Mouse (Mus musculus) liver, embryonic 15.5 days (tissue): ENCODE measurements around the gene Olfr9. TPM values are rescaled to one million over a fixed set of nuclear protein-coding genes. Genes with fewer than 3 reads are reported as not detected.
A peak's percentile ranks its signal among the peaks of the same experiment; 100 is the strongest.
"Not testable (repeated sequence)": the region's sequence is repeated elsewhere in the genome, so short reads cannot be mapped to it uniquely, and the experiment has no call there.

Experiments
- ATAC-seq: fragments of 200-750 bp; cut with Nextera tagmentation; 2 replicates; pipeline ENCODE4 v1.8.0; 2017; ENCODE audit warnings: moderate number of reproducible peaks, mild to moderate bottlenecking, moderate library complexity; ENCODE audit not compliant: insufficient read depth
- H3K27ac ChIP-seq: fragments of 300-500 bp; sonication (generic); replicated peaks from 2 replicates; pipeline ENCODE4 v1.5.1; 2015; ENCODE audit warnings: mild to moderate bottlenecking, inconsistent platforms
- H3K27me3 ChIP-seq: fragments of 300-500 bp; sonication (generic); 2 replicates; pipeline ENCODE4 v1.6.1; 2015; ENCODE audit warnings: mild to moderate bottlenecking, inconsistent platforms
- H3K36me3 ChIP-seq: fragments of 300-500 bp; sonication (generic); replicated peaks from 2 replicates; pipeline ENCODE4 v1.6.1; 2015; ENCODE audit warnings: moderate library complexity, mild to moderate bottlenecking, inconsistent platforms
- H3K4me1 ChIP-seq: fragments of 300-500 bp; sonication (generic); replicated peaks from 2 replicates; pipeline ENCODE4 v1.6.1; 2015; ENCODE audit warnings: inconsistent platforms
- H3K4me2 ChIP-seq: fragments of 300-500 bp; sonication (generic); 2 replicates; pipeline ENCODE4 v1.6.1; 2015; ENCODE audit warnings: moderate library complexity, mild to moderate bottlenecking, inconsistent platforms
- H3K4me3 ChIP-seq: fragments of 300-500 bp; sonication (generic); replicated peaks from 2 replicates; pipeline ENCODE4 v1.5.1; 2015; ENCODE audit warnings: mild to moderate bottlenecking, inconsistent platforms
- H3K9ac ChIP-seq: fragments of 300-500 bp; sonication (generic); 2 replicates; pipeline ENCODE4 v1.6.1; 2015; ENCODE audit warnings: moderate library complexity, mild to moderate bottlenecking, inconsistent platforms
- H3K9me3 ChIP-seq: fragments of 300-500 bp; sonication (generic); replicated peaks from 2 replicates; pipeline ENCODE4 v1.6.1; 2016; ENCODE audit warnings: inconsistent platforms
- WGBS: fragments of 180-500 bp; shearing (Covaris S2); methylation state at CpG from one replicate; pipeline ENCODE4 v1.1.7; 2015; ENCODE audit warnings: mixed read lengths; ENCODE audit not compliant: insufficient replicate concordance; 5-methylcytosine and 5-hydroxymethylcytosine counted together
- polyA plus RNA-seq: library from polyadenylated mRNA; unstranded; fragments of >200 nt; fragmentation: Nextera tagmentation; extraction: Ambion mirVana; gene quantifications from 2 replicates; pipeline ENCODE4 v1.2.1, GENCODE M21; 2015

The Olfr9 gene
- polyA plus RNA-seq, 1 experiment from 2014 or later: not detected

DNA sequence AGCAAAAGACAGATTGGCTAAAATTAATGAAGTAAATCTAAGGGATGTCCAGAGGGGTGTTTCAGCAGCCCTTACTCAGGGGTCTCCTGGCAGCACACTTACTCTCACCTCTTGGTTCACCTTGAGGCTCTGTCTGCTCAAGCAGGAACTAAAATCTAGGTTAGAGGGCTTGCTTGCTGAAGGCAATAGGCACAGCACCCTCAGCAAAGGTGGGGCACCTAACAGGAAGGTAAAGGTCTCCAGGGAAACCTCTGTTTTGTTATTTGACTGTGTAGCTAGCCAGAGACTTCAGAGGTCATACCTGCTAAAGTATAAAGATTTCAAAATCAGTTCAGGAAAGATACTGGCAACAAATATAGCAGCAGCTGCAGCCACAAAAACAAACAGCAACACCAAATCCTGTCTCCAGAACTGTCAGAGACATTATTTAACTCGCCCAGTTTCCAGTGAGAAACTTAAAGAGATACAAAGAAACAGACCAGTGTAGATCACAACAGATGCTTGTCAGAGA, 18.4 kb upstream of the Olfr9 start:
- Histone ChIP-seq H3K36me3 (no peaks in the 10 kb centered on the region), H3K4me1 (no peaks in the 10 kb centered on the region), H3K4me3 (no peak overlapping the region), H3K27ac (no peak overlapping the region), H3K27me3 (peaks cover 23% of the 10 kb centered on the region), H3K9ac (no peak overlapping the region), H3K9me3 (no peaks in the 10 kb centered on the region), H3K4me2 (no peak overlapping the region)
- 19% methylated on average over 1 of the region's 1 CpGs for WGBS
- ATAC-seq: no peak

DNA sequence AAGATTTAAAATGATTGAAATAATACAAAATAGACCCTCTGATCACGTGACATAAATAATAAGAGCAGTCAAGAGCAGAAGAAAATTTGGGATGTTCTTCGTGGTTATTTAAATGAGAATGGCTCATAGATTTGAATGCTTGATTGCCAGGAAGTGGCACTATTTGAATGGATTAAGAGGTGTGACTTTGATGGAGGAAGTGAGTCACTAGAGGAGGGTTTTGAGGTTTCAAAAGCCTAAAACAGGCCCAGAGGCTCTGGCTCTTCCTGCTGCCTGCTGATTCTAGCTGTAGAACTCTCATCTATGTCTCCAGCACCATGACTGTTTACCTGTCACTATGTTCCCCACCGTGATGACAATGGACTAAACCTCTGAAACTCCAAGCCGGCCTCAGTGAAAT, 16.4 kb upstream of the Olfr9 start:
- no peak for ATAC-seq
- WGBS: 60% methylated on average over 4 of the region's 4 CpGs
- Histone ChIP-seq H3K4me2 (no peak overlapping the region), H3K9ac (no peak overlapping the region), H3K27ac (no peak overlapping the region), H3K9me3 (no peaks in the 10 kb centered on the region), H3K4me1 (no peaks in the 10 kb centered on the region), H3K27me3 (peaks cover 30% of the 10 kb centered on the region), H3K4me3 (no peak overlapping the region), H3K36me3 (no peaks in the 10 kb centered on the region)

DNA sequence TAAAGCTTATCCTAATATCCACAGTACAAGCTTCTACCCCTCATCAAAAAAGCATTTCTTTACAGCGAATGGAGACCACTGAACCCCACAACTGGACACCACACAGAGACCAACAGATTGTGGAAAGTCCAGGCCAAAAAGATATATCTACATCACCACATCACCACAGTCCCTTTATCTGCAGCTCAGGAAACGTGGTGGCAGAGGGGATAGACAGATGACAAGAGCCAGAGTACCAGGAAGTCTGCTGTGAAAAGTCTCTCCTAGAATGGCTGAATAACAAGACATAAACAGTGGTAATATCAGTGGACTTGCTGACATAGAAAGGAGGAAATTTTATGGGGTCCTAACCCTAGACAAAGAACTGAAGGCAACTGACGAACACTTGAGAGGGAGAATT, 12.8 kb upstream of the Olfr9 start:
- no peak overlapping the region for H3K4me2 ChIP-seq
- H3K9ac ChIP-seq: no peak overlapping the region
- 22% methylated on average over 3 of the region's 3 CpGs for WGBS
- no peaks in the 10 kb centered on the region for H3K9me3 ChIP-seq
- H3K36me3 ChIP-seq: no peaks in the 10 kb centered on the region
- H3K27ac ChIP-seq: no peak overlapping the region
- 0 out of 2 replicates have a peak, but pooled peaks cover 7% of the 10 kb centered on the region for H3K27me3 ChIP-seq
- H3K4me1 ChIP-seq: no peaks in the 10 kb centered on the region
- H3K4me3 ChIP-seq: no peak overlapping the region
- ATAC-seq: no peak

DNA sequence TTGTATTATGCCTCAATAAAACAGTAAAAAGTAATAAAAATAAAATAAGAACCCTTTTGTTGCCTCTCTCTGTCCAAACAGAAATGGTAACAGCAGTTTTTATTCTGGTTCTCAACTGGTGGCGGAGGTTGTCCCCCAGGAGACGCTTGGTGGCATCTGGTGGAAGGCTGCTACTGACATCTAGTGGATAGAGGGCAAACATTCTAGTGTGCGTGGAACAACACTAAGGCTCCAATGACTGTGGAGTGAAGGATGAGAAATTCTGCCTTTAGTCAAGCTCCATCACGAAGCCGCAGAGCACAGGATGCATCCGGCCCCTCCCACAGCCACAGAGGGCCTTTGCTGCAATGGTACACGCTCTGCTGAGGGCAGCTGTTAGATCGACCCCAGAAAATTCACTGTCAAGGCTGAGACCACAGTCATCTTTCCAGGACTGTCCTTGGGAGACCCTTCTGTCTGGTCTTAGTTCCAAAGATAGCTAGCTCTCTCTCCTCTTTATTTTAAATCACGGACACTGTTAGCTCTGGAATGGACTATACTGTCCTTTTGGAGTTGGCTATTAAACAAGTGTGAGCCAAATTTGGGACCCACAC, 11.6 kb upstream of the Olfr9 start:
- Histone ChIP-seq H3K4me2 (no peak overlapping the region), H3K9ac (no peak overlapping the region), H3K4me3 (no peak overlapping the region), H3K27me3 (0 out of 2 replicates have a peak, but pooled peaks cover 7% of the 10 kb centered on the region), H3K9me3 (no peaks in the 10 kb centered on the region), H3K4me1 (no peaks in the 10 kb centered on the region), H3K36me3 (no peaks in the 10 kb centered on the region), H3K27ac (no peak overlapping the region)
- ATAC-seq: no peak
- 19% methylated on average over 9 of the region's 9 CpGs for WGBS

DNA sequence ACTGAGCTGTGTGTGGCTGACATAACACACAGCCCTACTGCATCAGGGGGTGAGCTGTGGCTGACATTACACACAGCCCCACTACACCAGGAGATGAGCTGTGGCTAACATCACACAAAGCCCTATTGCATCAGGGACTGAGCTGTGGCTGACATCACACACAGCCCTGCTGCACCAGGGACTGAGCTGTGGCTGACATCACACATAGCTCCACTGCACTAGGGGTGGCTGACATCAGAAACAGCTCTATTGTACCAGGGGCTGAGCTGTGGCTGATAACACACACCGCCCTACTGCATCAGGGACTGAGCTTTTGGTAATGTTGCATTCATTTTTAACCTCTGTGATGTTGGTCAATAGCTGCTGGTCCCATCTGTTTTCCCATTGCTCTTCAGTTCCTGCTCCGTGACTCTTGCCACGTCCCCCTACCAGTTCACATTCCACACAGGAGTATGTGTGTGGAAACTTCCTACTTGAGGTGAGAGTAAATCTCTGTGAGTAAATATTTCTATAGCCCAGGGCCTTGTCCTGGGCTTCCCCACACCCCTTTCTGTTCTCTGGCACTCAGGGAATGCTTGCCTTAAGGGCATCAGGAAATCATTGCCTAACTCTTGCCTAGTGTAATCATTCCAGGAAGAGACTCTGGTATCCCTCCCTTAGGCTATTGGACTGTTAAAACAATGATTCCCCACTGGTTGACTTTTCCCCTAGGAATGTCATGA, 8.4 kb upstream of the Olfr9 start:
- 0 out of 2 replicates have a peak, but pooled peaks have one; percentile 9 for ATAC-seq
- Histone ChIP-seq H3K9ac (no peak overlapping the region), H3K27ac (no peak overlapping the region), H3K4me3 (no peak overlapping the region), H3K4me1 (no peaks in the 10 kb centered on the region), H3K36me3 (no peaks in the 10 kb centered on the region), H3K9me3 (no peaks in the 10 kb centered on the region), H3K4me2 (no peak overlapping the region), H3K27me3 (peaks cover 11% of the 10 kb centered on the region; the same call in 1 of the 2 replicates)
- WGBS: 58% methylated on average over 3 of the region's 3 CpGs

DNA sequence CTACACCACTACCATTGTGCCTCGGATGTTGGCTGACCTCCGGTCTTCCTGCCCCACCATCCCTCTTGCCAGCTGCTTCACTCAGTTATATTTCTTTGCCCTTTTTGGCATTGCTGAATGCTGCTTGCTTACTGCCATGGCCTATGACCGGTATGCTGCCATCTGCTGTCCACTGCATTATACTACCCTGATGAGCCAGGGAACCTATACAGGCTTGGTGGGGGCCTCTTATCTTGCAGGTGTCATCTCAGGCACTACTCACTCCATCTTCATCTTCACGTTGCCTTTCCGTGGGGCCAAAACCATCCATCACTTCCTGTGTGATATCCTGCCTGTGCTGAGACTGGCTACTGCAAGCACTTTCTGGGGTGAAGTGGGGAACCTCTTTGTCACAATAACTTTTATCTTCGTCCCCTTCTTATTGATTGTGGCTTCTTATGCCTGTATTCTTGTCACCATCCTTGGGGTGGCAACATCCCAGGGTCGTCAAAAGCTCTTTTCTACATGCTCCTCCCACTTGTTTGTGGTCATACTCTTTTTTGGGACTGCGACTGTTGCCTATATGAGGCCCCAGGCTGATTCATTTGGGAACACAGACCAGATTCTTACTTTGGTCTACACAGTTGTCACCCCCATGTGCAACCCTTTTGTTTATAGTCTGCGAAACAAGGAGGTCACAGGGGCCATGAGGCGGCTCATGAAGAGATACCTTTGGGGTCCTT, 1.1 kb downstream of the Olfr9 start:
- not testable (repeated sequence) for H3K27me3 ChIP-seq, H3K4me1 ChIP-seq, H3K27ac ChIP-seq, H3K9me3 ChIP-seq, H3K9ac ChIP-seq, H3K4me2 ChIP-seq, ATAC-seq, H3K36me3 ChIP-seq, H3K4me3 ChIP-seq
- WGBS: 38% methylated on average over 7 of the region's 10 CpGs

DNA sequence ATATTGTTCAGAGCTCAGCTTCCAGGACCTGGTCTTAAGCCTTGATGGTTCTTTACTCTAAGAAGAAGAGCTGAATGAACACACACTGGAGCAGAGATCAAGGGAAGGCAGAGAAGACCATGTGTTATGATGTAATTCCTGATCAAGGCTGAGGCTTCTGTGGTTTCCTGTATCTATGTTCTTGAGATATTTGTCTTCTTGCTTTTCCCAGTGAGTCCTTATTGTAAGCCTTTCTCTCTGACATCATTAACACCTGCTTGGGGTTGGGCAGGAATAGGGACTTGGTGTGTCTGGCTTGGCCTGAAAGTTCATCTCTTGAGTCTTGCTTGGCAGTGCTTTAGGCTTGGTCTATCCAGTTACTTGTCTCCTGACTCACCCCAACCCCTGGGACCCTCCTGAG, 1.8 kb downstream of the Olfr9 start:
- Histone ChIP-seq H3K4me3 (no peak overlapping the region), H3K4me2 (no peak overlapping the region), H3K27me3 (no peaks in the 10 kb centered on the region; the same call in 1 of the 2 replicates), H3K9ac (no peak overlapping the region), H3K4me1 (no peaks in the 10 kb centered on the region), H3K27ac (no peak overlapping the region), H3K36me3 (no peaks in the 10 kb centered on the region), H3K9me3 (no peaks in the 10 kb centered on the region)
- no peak for ATAC-seq

DNA sequence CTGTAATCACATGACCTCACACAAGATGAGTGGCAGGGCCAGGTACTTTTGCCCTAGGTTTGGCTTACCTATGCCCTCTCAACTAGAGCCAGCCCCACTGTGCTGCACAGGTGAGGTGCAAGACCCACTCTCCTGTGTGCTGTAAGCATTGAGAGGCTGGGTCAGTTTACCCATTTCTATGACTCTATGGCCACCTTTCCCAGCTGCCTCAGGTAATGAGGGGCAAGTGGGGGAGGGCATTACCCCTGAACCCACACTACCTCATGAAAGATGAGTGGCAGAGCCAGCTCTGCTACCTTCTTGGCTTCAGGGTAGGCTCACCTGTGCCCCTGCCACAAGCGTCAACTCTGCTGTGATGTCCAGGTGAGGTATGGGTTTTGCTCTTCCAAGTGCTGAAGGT, 6.6 kb downstream of the Olfr9 start:
- Histone ChIP-seq H3K27ac (no peak overlapping the region), H3K4me2 (no peak overlapping the region), H3K4me3 (no peak overlapping the region), H3K36me3 (no peaks in the 10 kb centered on the region), H3K27me3 (no peaks in the 10 kb centered on the region), H3K9me3 (no peaks in the 10 kb centered on the region), H3K4me1 (no peaks in the 10 kb centered on the region), H3K9ac (no peak overlapping the region)
- no peak for ATAC-seq
- WGBS: 61% methylated on average over 1 of the region's 1 CpGs

DNA sequence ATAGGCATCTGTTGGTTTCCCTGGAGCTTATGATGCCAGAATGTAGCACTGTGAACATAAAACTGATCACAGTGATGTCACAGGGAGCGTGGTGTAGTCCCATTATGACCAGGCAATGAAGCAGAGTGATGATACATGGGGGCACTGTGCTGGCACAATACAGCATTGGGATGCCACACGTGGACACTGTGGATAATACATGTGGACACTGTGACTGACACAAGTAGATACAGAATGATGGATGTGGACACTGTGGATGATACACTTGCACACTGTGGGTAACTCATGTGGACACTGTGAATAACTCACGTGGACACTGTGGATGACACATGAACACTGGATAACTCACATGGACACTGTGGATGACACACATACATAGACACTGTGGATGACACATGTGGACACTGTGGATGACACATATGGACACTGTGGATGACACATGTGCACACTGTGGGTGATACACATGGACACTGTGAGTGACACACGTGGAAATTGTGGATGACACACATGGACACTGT, 7.4 kb downstream of the Olfr9 start:
- H3K4me1 ChIP-seq: no peaks in the 10 kb centered on the region
- H3K36me3 ChIP-seq: no peaks in the 10 kb centered on the region
- H3K4me2 ChIP-seq: no peak overlapping the region
- H3K27me3 ChIP-seq: no peaks in the 10 kb centered on the region
- no peaks in the 10 kb centered on the region for H3K9me3 ChIP-seq
- H3K9ac ChIP-seq: no peak overlapping the region
- H3K27ac ChIP-seq: no peak overlapping the region
- H3K4me3 ChIP-seq: no peak overlapping the region
- ATAC-seq: no peak; the same call in 1 of the 2 replicates
- 45% methylated on average over 4 of the region's 4 CpGs for WGBS

DNA sequence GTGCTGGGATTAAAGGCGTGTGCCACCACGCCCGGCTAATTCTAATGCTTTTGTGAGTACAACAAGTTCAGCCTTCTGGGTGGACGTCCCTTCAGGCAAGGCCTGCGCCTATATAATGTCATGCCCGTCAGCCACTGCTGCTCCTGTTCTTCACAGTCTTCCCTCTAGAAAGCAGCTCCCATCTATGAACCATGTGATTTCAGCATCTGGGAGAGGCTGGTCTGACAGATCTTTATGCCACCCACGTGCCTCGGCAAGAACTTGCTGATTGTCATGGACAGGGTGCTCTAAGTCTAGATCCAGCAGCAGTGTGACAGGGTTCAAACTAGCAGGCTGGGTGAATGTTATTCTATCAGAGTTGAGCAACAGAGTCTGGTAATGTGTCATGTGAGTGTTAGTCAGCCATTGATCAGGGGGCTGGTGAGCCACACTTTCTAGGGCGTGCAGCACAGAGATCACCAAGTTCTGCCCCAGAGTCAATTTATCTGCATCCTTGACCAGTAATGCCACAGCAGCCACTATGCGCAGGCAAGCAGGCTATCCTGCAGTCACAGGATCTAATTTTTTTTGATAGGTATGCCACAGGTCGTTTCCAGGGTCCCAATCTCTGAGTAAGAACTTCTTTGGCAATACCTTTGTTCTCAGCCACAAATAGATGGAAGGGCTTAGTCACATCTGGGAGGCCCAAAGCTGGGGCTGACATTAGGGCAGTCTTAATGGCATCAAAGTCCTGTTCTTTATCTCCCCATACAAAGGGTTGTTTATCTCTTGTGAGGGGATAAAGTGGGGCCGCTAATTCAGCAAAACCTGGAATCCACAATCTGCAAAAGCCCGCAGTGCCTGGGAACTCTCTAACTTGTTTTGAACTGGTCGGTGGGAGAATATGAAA, 15.0 kb downstream of the Olfr9 start:
- Histone ChIP-seq H3K27me3 (no peaks in the 10 kb centered on the region), H3K9ac (no peak overlapping the region), H3K4me2 (no peak overlapping the region), H3K27ac (no peak overlapping the region), H3K36me3 (no peaks in the 10 kb centered on the region), H3K9me3 (no peaks in the 10 kb centered on the region), H3K4me1 (no peaks in the 10 kb centered on the region), H3K4me3 (no peak overlapping the region)
- WGBS: 64% methylated on average over 14 of the region's 14 CpGs
- no peak for ATAC-seq
